36 mouse cellular contexts compared by ENCODE assay signal in the genomic region with DNA sequence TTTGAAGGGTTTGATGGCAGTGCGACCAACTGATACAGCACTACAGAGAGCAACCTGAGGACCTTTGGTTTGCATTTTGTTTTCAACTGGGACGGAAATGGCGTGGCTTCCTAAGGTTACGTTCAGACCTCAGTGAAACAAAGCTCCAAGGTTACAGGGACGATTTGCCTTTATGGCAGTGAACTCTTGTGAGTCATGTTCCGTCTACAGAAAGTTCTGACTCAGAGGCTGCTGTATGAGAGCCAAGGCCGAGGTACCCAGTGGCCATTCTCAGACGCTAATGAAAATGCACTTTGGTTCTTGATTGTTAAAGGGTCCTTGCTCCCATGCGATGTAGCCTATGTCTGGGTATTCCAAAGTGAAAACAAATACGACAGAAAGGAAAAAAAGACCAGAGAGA. TPM values are rescaled to one million over a fixed set of nuclear protein-coding genes. Genes with fewer than 3 reads are reported as not detected.
DNase-seq lines count a peak whose midpoint lies in the region; ATAC-seq and TF ChIP-seq lines count a peak whose summit lies in the region.
"Had no signal": no experiment of that assay in that cellular context is flagged by ENCODE, and none has a peak within 500 bp of the region (broad histone marks: within the 10 kb centered on the region; RNA-seq: fewer than 3 reads in every experiment).

No protein-coding gene starts in this region.

- H3K27ac ChIP-seq in heart, embryonic 10.5 days: no peak overlapping the region
- no peak overlapping the region for H3K27ac ChIP-seq in hindbrain, embryonic 16.5 days (ENCODE audit: low read depth, low read length)
- H3K27ac ChIP-seq: embryonic facial prominence, embryonic 13.5 days; gastrocnemius, adult 2 months; heart, adult 2 months; hindbrain, embryonic 10.5 days; hindbrain, embryonic 15.5 days; intestine, embryonic 15.5 days; layer of hippocampus, adult 2 months; liver, embryonic 13.5 days; macrophage; midbrain, embryonic 13.5 days had no signal

- 83% methylated on average over 10 of the region's 10 CpGs for WGBS in heart, embryonic 10.5 days
- WGBS in hindbrain, embryonic 16.5 days: 89% methylated on average over 10 of the region's 10 CpGs

- TF ChIP-seq CTCF in C2C12 (IDR thresholded peaks at IDR 0.05; ENCODE audit: control insufficient read depth, insufficient read depth, insufficient read length): no peak

- H3K4me3 ChIP-seq in C2C12 (ENCODE audit: insufficient read depth, poor library complexity, severe bottlenecking): no peak overlapping the region
- H3K4me3 ChIP-seq in heart, embryonic 10.5 days: no peak overlapping the region
- no peak overlapping the region for H3K4me3 ChIP-seq in hindbrain, embryonic 16.5 days (ENCODE audit: low read length)
- H3K4me3 ChIP-seq: embryonic facial prominence, embryonic 13.5 days; gastrocnemius, adult 2 months; heart, adult 2 months; hindbrain, embryonic 10.5 days; hindbrain, embryonic 15.5 days; intestine, embryonic 15.5 days; layer of hippocampus, adult 2 months; liver, embryonic 13.5 days; midbrain, embryonic 13.5 days had no signal

- H3K79me2 ChIP-seq in C2C12 (ENCODE audit: control insufficient read depth, insufficient read depth): no peaks in the 10 kb centered on the region

- DNase-seq in 3134 (ENCODE audit: extremely low read depth, insufficient read length, low spot score): peak; percentile 40
- peak; percentile 50 for DNase-seq in adrenal gland, adult 8-10 months
- peak; percentile 45 for DNase-seq in fibroblast of lung, adult 2 months (ENCODE audit: low read depth)
- DNase-seq in heart, embryonic 10.5 days (ENCODE audit: low spot score): no peak
- DNase-seq in embryo, embryonic 10.5 days (ENCODE audit: low spot score): no peak
- DNase-seq: cerebellum, adult 11-12 months; cerebellum, adult 9-11 months; gastrocnemius, adult 2 months; heart, adult 2 months; heart, postnatal 14 days; kidney, adult 2 months; kidney, postnatal 36 days; liver, embryonic 13.5 days; lung, adult 2 months; lung, postnatal 10 days; right cerebral cortex, adult 18-20 months; spleen, adult 18-20 months; thymus, adult 2 months; thymus, postnatal 36 days had no signal

- no peaks in the 10 kb centered on the region for H3K9me3 ChIP-seq in heart, embryonic 10.5 days
- H3K9me3 ChIP-seq in hindbrain, embryonic 16.5 days (ENCODE audit: control insufficient read depth, low read length): no peaks in the 10 kb centered on the region
- H3K9me3 ChIP-seq: embryonic facial prominence, embryonic 13.5 days; G1E; hindbrain, embryonic 10.5 days; hindbrain, embryonic 15.5 days; intestine, embryonic 15.5 days; liver, embryonic 13.5 days; midbrain, embryonic 13.5 days had no signal

- no peak overlapping the region for H3K9ac ChIP-seq in hindbrain, embryonic 16.5 days (ENCODE audit: low read depth, low read length)
- H3K9ac ChIP-seq: embryonic facial prominence, embryonic 13.5 days; hindbrain, embryonic 15.5 days; intestine, embryonic 15.5 days; liver, embryonic 13.5 days; midbrain, embryonic 13.5 days had no signal

- H3K4me1 ChIP-seq in heart, embryonic 10.5 days: peaks cover 2% of the 10 kb centered on the region; the same call in 1 of the 2 replicates
- peaks cover 1% of the 10 kb centered on the region; the same call in 1 of the 2 replicates for H3K4me1 ChIP-seq in hindbrain, embryonic 16.5 days (ENCODE audit: control insufficient read depth, insufficient read depth, low read depth, low read length)
- H3K4me1 ChIP-seq: intestine, embryonic 15.5 days had no signal

- no peaks in the 10 kb centered on the region for H3K79me3 ChIP-seq in C2C12 (ENCODE audit: low read depth)

- no peaks in the 10 kb centered on the region for H3K27me3 ChIP-seq in C2C12 (ENCODE audit: control insufficient read depth, insufficient read depth, insufficient read length)
- peaks cover 20% of the 10 kb centered on the region for H3K27me3 ChIP-seq in heart, embryonic 10.5 days (ENCODE audit: insufficient read depth, poor library complexity, severe bottlenecking)
- H3K27me3 ChIP-seq in hindbrain, embryonic 16.5 days (replicated peaks; ENCODE audit: control insufficient read depth, insufficient read depth, low read length): no peaks in the 10 kb centered on the region
- H3K27me3 ChIP-seq: hindbrain, embryonic 15.5 days; intestine, embryonic 15.5 days had no signal

- H3K36me3 ChIP-seq in C2C12 (ENCODE audit: control insufficient read depth, insufficient read depth): no peaks in the 10 kb centered on the region
- H3K36me3 ChIP-seq in heart, embryonic 10.5 days: no peaks in the 10 kb centered on the region
- H3K36me3 ChIP-seq in hindbrain, embryonic 16.5 days (ENCODE audit: control insufficient read depth, insufficient read depth, low read length): no peaks in the 10 kb centered on the region
- H3K36me3 ChIP-seq: embryonic facial prominence, embryonic 13.5 days; G1E; hindbrain, embryonic 10.5 days; hindbrain, embryonic 15.5 days; intestine, embryonic 15.5 days; liver, embryonic 13.5 days; midbrain, embryonic 13.5 days had no signal

- ATAC-seq in hindbrain, embryonic 16.5 days: no peak
- ATAC-seq: forebrain, embryonic 16.5 days; intestine, embryonic 15.5 days; midbrain, embryonic 13.5 days had no signal

- no peak overlapping the region for H3K4me2 ChIP-seq in hindbrain, embryonic 16.5 days (ENCODE audit: low read length)
- H3K4me2 ChIP-seq: embryonic facial prominence, embryonic 13.5 days; hindbrain, embryonic 15.5 days; intestine, embryonic 15.5 days; liver, embryonic 13.5 days; midbrain, embryonic 13.5 days had no signal

- H3ac ChIP-seq in C2C12 (ENCODE audit: control insufficient read depth, insufficient read length, low read depth): no peak overlapping the region

TF ChIP-seq in C2C12, 6 proteins besides CTCF, POLR2A, EP300 and RAD21:
- no peak for TF ChIP-seq MYOG (IDR thresholded peaks at IDR 0.05; ENCODE audit: control insufficient read depth, extremely low read depth, insufficient read length)
- TF ChIP-seq FOSL1 (IDR thresholded peaks at IDR 0.05; ENCODE audit: insufficient read depth, low read length, poor library complexity, severe bottlenecking): peak; percentile 33
TF ChIP-seq in C2C12: peak in this region for 1.

RNA-seq across cellular contexts. Expression of a gene that starts 3.6 kb away (rescaled TPM):
- 8.0 TPM for polyA plus RNA-seq in C2C12 (2012; fragmentation: generic; extraction: Trizol)
- total RNA-seq in adrenal gland, adult 8-10 months (2022): 10 to 100 TPM; 27.4 to 55.2 (median 38.7) TPM
- 5.9 and 9.1 TPM in 2 replicates for polyA plus RNA-seq in heart, embryonic 10.5 days (2016; fragmentation: Nextera tagmentation; extraction: Ambion mirVana)
- 9.4 and 10.8 TPM in 2 replicates for polyA plus RNA-seq in hindbrain, embryonic 16.5 days (2015; fragmentation: Nextera tagmentation; extraction: Ambion mirVana)

RNA-seq across cellular contexts. Expression of a gene that starts 36.8 kb away (rescaled TPM):
- polyA plus RNA-seq in C2C12 (2012; fragmentation: generic; extraction: Trizol): not detected
- total RNA-seq in adrenal gland, adult 8-10 months (2022): not detected
- not detected in 2 replicates for polyA plus RNA-seq in heart, embryonic 10.5 days (2016; fragmentation: Nextera tagmentation; extraction: Ambion mirVana)
- polyA plus RNA-seq in hindbrain, embryonic 16.5 days (2015; fragmentation: Nextera tagmentation; extraction: Ambion mirVana): 0.18 and 0.27 TPM in 2 replicates
- total RNA-seq: gastrocnemius, adult 2 months; gastrocnemius, postnatal 4 days; heart, adult 2 months; heart, postnatal 14 days; layer of hippocampus, adult 2 months; layer of hippocampus, postnatal 14 days; megakaryocyte-erythroid progenitor cell, adult 5-6 weeks had no signal
- polyA plus RNA-seq: forebrain, embryonic 11.5 days; forebrain, embryonic 16.5 days; G1E; heart, adult 2 months; heart, embryonic 14.5 days; hindbrain, embryonic 10.5 days; hindbrain, embryonic 15.5 days; kidney, adult 2 months; liver, embryonic 13.5 days; macrophage; neural tube, embryonic 11.5 days had no signal

Comparison
In these comparisons a context has a peak if more than half of its experiments do, and no peak if none do; other contexts are left out.
1. DNase-seq: peak in 3134 (single experiment), adrenal gland, adult 8-10 months (single experiment) and fibroblast of lung, adult 2 months (single experiment); none in heart, embryonic 10.5 days (single experiment) and embryo, embryonic 10.5 days (single experiment).